Mouse (Mus musculus): ENCODE results near the gene Irak1. TPM values are rescaled to one million over a fixed set of nuclear protein-coding genes. Genes with fewer than 3 reads are reported as not detected.
A peak's percentile ranks its signal among the peaks of the same experiment; 100 is the strongest.

Irak1 gene
- total RNA-seq (2021) = 10 to 100 TPM; 40.0 to 41.4 TPM
- long read RNA-seq, experiment 1, transcript Irak1-206 (14 exons, 3,835 nt) = major isoform, 6 of 40 reads
- long read RNA-seq, experiment 1, partial matches to known transcripts = 4 of 40 reads
- long read RNA-seq, experiment 1, other reads (novel, unspliced or antisense) = 26 of 40 reads
- long read RNA-seq, experiment 2, transcript Irak1-204 (14 exons, 3,825 nt) = minor isoform, 6 of 46 reads
- long read RNA-seq, experiment 2, transcript Irak1-206 (14 exons, 3,835 nt) = major isoform, 8 of 46 reads
- long read RNA-seq, experiment 2, partial matches to known transcripts = 9 of 46 reads
- long read RNA-seq, experiment 2, other reads (novel, unspliced or antisense) = 23 of 46 reads

DNA sequence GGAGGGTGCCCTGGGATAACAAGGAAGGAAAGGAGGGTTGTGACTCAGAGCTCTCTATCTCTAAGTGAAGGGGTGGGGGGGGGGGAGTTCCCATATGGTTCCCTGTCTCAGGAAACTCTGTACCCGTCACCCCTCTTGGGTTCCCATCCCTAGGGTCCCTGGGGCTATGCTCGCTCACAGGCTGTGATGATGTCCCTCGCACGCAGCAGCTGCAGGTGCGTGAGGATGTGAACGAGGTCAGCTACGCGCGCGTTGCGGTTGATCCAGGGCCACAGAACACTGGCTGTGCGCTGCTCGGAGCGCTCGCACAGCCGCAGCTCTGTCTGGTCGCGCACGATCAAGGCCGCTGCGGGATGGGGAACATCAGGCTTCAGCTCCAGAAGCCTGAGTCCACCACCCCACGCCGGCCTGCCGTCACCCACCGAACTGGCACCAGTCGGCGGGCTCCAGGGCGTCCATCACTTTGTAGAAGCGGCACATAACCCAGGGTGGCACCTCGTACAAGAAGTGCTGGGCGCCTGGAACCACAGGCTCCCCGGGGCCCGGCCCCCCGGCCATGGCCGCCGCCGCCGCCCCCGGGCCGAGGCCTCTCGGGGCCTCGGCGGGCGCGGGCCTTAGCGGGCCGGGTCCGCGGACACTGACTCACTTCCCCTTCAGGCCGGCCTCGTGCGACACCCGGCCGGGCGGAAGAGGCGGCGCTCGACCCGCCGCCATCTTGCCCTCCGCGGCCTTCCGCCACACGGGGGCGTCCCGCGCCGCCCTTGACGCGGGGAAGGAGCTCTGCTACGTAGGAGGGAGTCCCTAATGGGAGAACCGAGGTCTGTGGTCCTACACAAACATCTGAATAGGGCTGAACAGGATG is at the start of gene Irak1:
Irak1 (minus strand) TSS at position 731 of the 862 bp plus-strand sequence.
- intact Hi-C loops (cut with DNase I) = loop anchor here (5.0 to 10.0 kb wide), 2 partner anchors 219 to 391 kb away; no protein-coding TSS in a partner anchor
- DNase-seq = peak; percentile 62 to 77

DNA sequence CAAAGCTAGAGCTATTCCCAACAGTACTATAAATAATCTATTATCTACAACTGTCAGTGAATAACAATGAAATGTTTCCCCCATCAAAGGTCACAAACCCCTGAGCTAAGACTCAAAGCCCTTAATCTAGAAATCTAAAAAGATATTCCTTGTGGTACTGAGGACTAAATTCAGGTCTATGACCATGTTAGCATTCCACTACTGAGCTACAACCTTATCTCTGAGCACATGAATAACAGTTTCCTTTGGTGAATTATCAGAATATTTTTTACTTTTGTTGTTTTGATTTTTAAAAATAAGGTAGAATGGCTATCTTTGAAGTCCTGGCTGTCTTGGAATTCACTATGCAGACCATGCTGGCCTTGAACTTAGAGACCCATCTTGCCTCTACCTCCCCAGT is 47.1 kb upstream of the Irak1 start:
- no peak for DNase-seq
- intact Hi-C loops (cut with DNase I) = no loop called here

DNA sequence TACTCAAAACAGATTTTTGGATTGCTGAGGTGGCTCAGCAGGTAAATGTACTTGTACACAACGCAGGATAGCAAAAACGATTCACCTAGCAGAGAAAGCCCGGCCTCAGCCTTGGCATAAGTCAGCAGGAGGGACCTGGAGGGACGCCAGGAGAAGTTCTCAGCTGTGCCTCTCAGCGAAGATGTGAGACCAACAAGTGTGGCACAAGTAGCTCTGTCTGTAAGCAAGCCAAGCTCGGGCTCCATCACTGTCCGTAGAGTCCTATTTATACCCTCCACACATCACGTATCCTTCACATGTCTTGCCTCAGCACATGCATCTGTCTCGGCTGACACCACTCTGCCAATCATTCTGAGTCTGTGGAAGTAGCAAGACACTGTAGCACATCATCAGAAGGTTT is 44.2 kb upstream of the Irak1 start:
- DNase-seq = peak; percentile 35 to 64
- intact Hi-C loops (cut with DNase I) = no loop called here

DNA sequence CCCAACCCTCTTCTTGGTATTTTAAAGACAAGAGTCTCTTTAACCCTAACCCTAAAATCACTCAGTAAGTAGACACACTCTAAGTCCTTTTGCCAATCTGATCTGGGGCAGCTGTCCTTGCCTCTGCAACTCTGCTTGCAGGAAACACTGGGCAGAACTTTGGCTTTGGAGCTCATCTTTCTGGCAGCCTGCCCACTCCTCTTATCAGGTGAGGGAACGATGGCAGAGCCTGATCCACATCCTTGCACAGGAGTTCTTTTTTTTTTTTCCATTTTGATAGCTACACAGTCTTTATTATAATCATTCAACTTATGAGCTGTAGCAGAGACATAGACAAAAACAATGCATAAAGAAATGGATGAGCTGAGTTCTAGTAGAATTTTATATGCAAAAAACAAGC is 21.4 kb upstream of the Irak1 start:
- DNase-seq = no peak
- intact Hi-C loops (cut with DNase I) = no loop called here

DNA sequence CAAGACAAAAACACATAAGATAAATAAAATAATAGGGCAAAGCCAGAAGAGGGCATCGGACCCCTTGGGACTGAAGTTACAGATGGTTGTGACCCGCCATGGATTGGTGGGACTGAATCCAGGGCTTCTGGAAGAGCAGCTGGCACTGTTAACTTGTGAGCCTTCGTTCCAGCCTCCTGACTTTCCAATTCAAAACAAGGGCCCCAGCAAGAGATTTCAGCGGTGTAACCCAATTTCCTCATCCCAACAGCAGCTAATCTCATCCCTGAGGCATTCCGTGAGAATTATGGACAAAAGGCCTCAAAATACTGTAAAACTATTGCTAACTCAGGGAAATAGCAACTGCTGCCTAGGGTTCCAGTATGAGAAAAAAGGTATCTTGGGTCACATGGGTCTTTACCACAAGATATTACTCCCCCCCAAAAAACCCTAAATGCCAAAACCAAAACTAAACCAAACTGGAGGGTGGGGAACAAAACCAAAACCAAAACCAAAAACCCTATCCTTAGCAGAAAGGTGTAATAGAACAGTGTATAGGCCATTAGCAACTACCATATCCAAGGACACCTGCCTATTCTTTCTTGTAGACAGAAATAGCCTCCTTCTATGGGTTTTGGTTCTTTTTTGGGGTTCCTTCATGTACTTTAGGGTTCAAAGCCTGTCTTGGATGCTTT is 14.1 kb upstream of the Irak1 start:
- intact Hi-C loops (cut with DNase I) = loop anchor here (5.0 kb wide), 1 partner anchor 39 kb away; no protein-coding TSS in a partner anchor
- DNase-seq = no peak

DNA sequence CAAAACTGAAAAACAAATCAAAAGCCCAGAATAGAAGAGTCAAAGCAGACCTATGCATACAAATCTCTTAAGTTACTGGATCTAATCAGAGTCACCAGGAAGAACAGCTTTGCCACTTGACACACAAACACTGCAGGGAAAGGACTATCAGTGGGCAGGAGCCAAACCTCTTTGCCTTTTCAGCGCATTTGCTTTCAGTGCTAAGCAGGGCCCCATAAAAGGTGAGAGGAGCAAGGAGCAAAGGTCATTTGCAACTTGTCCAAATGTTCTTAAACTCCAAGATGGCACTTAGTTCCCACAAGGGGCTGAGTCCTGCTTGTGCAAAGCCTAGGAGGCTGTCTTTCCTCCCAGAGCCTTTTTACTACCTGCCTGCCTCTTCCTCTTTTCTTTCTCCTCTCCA is 6.3 kb upstream of the Irak1 start:
- no peak for DNase-seq
- intact Hi-C loops (cut with DNase I) = loop anchor here (5.0 to 10.0 kb wide), 2 partner anchors 72 to 385 kb away; no protein-coding TSS in a partner anchor

DNA sequence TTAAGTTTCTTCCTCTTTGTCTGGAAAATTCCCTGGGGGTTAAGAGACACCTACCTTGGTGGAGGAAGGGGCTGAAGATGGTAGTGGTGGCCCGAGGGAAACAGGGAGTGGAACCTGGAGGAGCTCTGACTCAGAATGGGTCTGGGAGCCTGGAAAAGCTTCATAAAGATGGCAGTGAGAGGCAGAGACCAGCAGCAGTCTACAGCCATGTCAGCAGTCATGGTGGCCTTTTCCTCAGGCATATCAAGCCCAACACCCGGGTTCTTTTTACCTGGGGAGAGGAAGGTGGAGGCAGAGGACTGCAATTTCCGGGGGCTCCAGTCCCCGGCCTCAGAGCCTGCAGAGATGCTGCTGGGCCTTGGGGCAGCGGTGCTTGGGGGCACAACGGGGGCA is 927 bp downstream of the Irak1 start:
- intact Hi-C loops (cut with DNase I) = loop anchor here (5.0 to 10.0 kb wide), 2 partner anchors 220 to 392 kb away; no protein-coding TSS in a partner anchor
- no peak for DNase-seq

DNA sequence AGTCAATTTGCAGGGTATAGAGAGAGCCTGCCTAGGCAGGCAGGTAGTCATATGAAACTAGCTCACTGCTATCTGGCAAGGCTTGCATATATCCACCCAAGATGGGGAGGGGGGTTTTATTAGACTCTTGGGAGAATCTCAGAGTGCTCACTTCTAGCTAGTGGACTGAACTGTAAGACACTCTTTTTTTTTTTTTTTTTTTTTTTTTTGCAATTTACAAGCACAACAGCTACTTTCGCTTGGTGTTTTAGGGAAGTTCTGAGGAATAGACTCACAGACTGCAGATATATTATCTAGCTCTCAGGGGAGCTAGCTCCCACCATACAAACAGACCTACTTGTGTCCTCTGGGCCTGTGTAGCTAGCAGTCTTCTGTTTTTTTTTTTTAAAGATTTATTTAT is 9.1 kb downstream of the Irak1 start:
- no peak for DNase-seq
- intact Hi-C loops (cut with DNase I) = no loop called here

DNA sequence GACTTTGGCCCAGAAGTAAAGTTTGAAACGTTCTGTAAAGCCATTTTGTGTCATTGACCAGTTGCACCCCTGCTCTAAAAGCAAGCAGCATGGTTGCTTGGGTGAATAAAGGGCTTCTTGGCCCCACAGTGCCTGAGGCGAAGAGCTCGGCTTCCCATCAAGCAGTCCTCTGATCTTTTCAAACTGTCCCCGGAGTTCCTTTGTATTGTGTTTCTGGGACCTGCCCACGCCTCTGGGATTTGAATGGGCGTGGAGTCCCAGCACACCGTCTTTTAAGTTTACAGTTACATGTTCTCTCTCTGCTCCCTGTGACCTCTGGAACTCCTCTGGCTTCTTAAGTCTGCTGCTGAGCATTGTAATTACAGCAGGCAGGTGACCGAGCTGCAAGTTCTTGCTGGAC is 15.7 kb downstream of the Irak1 start:
- intact Hi-C loops (cut with DNase I) = no loop called here
- no peak for DNase-seq

DNA sequence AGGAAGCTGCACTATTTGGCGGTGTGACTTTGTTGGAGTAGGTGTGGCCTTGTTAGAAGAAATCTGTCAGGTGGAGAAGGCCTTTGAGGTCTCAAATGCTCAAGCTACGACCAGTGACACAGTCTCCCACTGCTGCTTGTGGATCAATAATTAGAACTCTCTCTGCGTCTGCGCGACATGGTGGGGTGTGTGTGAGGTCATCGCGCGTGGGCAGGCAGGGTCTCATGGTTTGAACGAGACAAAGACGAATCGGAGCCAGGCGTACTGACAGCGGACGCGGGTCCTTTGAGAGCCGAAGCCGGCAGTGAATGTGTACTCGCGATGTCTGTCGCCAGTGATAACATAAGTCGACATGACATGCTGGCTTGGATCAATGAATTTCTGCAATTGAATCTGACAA is 17.3 kb downstream of the Irak1 start:
- no peak for DNase-seq
- intact Hi-C loops (cut with DNase I) = no loop called here

DNA sequence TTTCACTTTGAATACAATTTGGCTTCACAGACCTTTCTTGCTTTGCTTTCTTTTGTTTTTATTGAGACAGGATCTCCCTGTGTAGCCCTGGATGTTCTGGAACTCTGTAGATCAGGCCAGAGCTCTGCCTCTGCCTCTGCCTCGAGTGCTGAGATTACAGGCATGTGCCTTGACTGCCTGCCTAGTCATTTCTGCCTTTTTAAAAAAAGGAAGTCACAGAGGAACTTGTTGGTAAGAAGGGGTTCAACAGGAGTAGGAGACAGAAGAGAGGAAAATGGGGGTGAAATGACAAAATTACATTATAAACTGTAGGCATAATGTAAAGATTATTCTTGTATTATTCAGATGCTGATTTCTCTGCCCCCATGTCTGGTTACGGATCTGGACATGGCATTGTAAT is 20.1 kb downstream of the Irak1 start:
- intact Hi-C loops (cut with DNase I) = no loop called here
- DNase-seq = no peak

DNA sequence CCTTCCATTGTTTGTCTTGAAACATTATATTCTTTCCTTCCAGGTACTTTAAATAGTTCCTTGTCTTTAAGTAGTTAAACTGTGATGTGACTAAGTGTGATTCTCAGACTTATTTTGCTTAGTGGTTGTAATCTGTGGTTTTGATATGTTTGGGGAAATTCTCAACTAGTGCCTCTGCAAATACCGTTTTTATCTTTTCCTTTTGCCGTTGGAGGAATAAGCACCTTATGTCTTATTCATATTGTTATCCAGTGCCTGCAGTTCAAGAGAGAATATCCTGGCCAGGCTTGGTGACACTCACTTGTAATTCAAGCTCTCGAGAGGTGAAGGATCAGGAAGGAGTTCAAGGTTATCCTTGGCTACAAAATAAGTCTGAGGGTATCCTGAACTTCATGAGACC is 22.7 kb downstream of the Irak1 start:
- DNase-seq = no peak
- intact Hi-C loops (cut with DNase I) = no loop called here

DNA sequence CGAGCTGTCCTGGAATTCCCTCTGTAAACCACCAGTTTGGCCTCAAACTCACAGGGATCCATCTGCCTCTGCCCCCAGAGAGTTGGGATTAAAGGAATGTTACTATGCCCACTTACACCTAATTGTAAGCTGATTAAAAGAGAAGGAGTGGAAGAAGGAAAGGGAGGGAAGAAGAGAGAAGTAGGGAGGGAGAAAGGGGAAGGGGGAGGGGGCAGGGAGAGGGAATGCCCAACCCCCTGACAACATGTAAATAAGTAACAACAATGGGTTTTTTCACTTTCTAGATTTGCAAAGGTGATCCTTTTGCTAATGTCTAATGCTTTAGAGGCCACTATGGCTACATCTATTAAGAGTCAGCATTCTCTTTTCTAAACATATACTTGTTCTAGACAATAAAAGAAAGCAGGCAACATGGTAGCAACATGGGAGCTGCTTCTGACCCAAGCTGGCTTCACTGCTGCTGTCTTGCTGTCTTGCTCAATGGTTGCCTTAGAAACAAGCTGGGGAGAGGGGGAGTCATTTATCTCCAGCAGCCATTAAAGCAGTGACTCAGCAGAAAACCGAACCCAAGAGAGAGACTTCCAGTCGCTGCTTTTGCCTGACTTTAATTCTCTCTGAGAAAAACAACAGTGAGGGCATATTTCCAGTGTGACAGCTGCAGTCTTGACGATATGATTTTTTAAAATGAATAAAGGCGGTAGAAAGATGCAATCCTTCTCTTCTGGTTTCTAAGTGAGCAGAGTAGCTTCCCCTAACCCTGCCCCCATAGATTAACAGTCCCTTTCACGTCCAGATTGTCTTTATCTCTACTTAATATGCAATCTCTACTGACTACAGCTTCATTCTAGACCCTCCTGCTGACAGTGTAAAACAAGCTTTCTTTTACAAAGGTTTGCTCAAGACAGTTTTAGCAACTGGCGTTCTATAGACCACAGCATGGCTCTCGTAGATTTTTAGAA is 24.5 kb downstream of the Irak1 start:
- intact Hi-C loops (cut with DNase I) = no loop called here
- DNase-seq = no peak

DNA sequence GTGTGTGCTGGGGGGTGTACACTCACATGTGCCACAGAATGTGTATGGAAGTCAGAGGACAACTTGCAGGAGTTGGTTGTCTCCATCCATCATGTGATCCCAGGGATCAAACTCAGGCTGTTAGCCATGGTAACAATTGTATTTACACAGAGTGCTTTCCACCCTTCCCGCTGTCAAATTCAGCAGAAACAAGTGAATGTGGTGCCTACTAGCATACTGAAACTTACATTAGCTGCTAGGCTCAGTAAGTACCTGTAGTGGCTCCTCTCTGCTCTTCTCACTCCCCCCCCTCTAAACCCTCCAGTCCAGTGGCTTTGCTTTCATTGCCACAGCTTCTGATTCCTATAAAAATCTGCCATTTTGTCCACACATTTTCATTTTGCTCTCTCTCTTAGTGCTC is 45.9 kb downstream of the Irak1 start:
- DNase-seq = no peak
- intact Hi-C loops (cut with DNase I) = no loop called here

DNA sequence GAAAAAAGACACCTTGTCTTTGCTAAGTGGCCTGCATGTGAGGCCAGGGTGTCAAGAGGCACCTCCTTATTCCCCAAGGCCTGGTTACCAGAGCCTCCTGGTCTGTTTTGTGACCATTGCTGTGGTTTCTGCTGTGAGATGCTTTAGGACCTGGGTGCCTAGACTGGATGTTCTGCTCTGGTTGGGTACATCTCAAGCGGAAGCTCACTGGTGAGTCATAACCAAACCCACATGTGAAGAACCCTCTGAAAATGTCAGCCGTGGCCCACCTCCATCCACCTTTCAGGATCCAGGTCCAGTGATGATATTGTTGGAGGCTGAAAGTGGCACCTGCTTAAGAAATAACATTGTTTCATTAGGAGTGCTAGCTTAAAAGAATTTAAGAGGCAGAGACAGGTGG is 47.4 kb downstream of the Irak1 start:
- intact Hi-C loops (cut with DNase I) = no loop called here
- no peak for DNase-seq

DNA sequence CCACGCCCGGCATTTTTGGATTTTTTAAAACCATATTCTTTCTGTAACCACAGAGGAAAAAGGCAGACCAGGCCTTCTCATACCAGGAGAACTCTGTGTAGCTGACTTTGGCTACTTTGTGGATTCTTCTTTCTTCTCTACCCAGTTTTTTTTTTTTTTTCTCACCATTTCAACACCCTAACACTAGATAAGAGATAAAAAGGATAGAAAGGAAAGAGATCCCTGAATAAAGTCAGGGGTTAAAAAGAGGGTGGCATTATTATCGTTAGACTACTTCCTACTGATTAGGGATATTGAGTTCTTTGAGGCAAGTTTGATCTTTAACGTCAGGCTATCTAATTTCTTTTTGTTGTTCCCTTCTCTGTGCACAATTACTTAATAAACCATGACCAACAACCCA is 50.9 kb downstream of the Irak1 start:
- DNase-seq = no peak
- intact Hi-C loops (cut with DNase I) = no loop called here

DNA sequence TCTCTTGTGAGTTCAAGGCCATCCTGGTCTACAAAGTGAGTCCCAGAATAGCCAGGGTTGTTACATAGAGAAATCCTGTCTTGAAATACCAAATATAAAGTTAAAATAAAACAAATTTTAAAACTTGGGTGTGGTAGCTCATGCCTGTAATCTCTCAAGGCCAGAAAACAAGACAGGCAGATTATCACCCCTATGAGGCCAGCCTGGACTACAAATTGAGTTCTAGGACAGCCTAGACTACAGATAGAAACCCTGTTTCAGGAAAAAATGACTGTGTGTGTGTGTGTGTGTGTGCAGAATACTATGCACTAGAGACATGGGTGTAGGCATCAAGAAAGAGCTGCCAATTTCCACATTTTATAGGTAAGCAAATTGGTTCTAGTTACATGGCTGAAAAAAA is 52.9 kb downstream of the Irak1 start:
- intact Hi-C loops (cut with DNase I) = no loop called here
- DNase-seq = no peak

DNA sequence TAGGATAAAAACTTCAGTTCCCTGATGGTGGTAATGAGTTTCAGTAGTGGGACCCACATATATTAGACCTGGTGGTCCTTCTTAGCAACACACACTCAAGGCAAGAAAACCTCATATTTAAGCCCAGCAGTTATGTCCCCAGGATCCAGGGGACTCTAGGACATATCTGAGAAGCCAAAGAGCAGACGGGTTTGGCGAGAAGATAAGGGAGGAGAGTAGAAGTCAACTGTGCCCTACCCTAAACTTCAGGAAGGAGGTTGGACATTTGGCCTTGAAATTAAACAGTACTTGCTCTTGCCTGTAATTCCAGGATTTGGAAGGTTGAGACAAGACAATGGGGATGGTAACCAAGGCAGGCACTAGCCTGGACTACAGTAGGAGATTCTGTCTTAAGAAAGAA is 54.0 kb downstream of the Irak1 start:
- intact Hi-C loops (cut with DNase I) = no loop called here
- DNase-seq = no peak

DNA sequence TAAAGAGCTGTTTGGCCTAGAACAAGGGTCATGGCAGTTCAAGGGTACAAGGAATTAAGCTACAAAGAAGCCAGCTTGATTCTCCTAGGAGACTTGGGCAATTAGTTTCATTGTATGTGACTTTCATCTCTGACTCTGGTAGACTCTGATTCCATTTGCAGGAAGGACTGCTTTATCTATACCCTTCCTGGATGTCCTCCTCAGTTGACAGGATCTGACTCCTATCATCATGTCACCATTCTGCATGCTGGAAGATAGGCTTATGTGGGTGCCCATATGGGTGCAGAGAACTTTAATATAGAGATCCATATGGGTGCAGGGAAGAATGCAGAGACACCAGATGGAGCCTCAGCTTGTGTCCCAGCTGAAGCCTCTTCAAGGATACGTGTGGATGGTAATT is 54.6 kb downstream of the Irak1 start:
- intact Hi-C loops (cut with DNase I) = no loop called here
- no peak for DNase-seq
